Mouse (Mus musculus) heart, postnatal 0 days (tissue): ENCODE measurements around the gene Pclo. TPM values are rescaled to one million over a fixed set of nuclear protein-coding genes. Genes with fewer than 3 reads are reported as not detected.
A peak's percentile ranks its signal among the peaks of the same experiment; 100 is the strongest.

ENCODE experiments used
- ATAC-seq: fragments of 200-750 bp; cut with Nextera tagmentation; 2 replicates; pipeline ENCODE4 v1.8.0; 2017; ENCODE audit warnings: low read depth, moderate number of reproducible peaks, moderate library complexity; ENCODE audit not compliant: insufficient read depth
- DNase-seq: peaks from one replicate; pipeline ENCODE4 v3.0.0-alpha.2; 2016; ENCODE audit warnings: low spot score
- H3K27ac ChIP-seq: fragments of 300-500 bp; sonication (generic); 2 replicates; pipeline ENCODE4 v1.5.1; 2014; ENCODE audit warnings: low read depth, mild to moderate bottlenecking
- H3K27me3 ChIP-seq: fragments of 300-500 bp; sonication (generic); 2 replicates; pipeline ENCODE4 v1.6.1; 2014; ENCODE audit warnings: low read length, mixed read lengths; ENCODE audit not compliant: control insufficient read depth, insufficient read depth
- H3K36me3 ChIP-seq: fragments of 300-500 bp; sonication (generic); replicated peaks from 2 replicates; pipeline ENCODE4 v1.6.1; 2014; ENCODE audit warnings: low read length, mixed read lengths; ENCODE audit not compliant: control insufficient read depth, insufficient read depth
- H3K4me1 ChIP-seq: fragments of 300-500 bp; sonication (generic); 2 replicates; pipeline ENCODE4 v1.6.1; 2014; ENCODE audit warnings: antibody characterized with exemption; ENCODE audit not compliant: control insufficient read depth, insufficient read depth
- H3K4me2 ChIP-seq: fragments of 300-500 bp; sonication (generic); 2 replicates; pipeline ENCODE4 v1.6.1; 2014; ENCODE audit warnings: low read depth, mild to moderate bottlenecking, low read length, moderate library complexity
- H3K4me3 ChIP-seq: fragments of 300-500 bp; sonication (generic); 2 replicates; pipeline ENCODE4 v1.5.1; 2014; ENCODE audit warnings: low read depth, low read length
- H3K9ac ChIP-seq: fragments of 300-500 bp; sonication (generic); replicated peaks from 2 replicates; pipeline ENCODE4 v1.6.1; 2014; ENCODE audit warnings: low read depth, low read length, mixed read lengths
- H3K9me3 ChIP-seq: fragments of 300-500 bp; sonication (generic); replicated peaks from 2 replicates; pipeline ENCODE4 v1.6.1; 2016; ENCODE audit warnings: low read length; ENCODE audit not compliant: control insufficient read depth
- CTCF ChIP-seq: IDR thresholded peaks from 2 replicates; pipeline ENCODE4 v1.5.1; 2016; ENCODE audit warnings: antibody characterized with exemption, control low read depth, low read depth
- EP300 ChIP-seq: IDR thresholded peaks from 2 replicates; pipeline ENCODE4 v1.6.1; 2016; ENCODE audit warnings: antibody characterized with exemption, low read depth
- WGBS: fragments of 180-500 bp; shearing (Covaris S2); extraction: QIAGEN DNeasy Blood & Tissue Kit; methylation state at CpG from one replicate; pipeline ENCODE4 v1.1.7; 2014; 5-methylcytosine and 5-hydroxymethylcytosine counted together
- polyA plus RNA-seq: library from polyadenylated mRNA; unstranded; fragments of >200 nt; fragmentation: Nextera tagmentation; extraction: Ambion mirVana; gene quantifications from 2 replicates; pipeline ENCODE4 v1.2.1, GENCODE M21; 2015
- total RNA-seq: library from RNA; depleted of rRNA; stranded (reverse); fragments of >200 nt; gene quantifications from 2 replicates; pipeline ENCODE4 v1.2.3, GENCODE M21; 2014; ENCODE audit warnings: low replicate concordance

Gene Pclo
- total and polyA plus RNA-seq, 2 experiments from 2014 or later, result 0.04 TPM

- WGBS, result 25% methylated on average over 3 of the region's 3 CpGs
- no peak overlapping the region for H3K4me3 ChIP-seq
- ATAC-seq (no peak), DNase-seq (no peak)
- TF ChIP-seq CTCF (no peak), EP300 (no peak)
- H3K4me2 ChIP-seq, result no peak overlapping the region
- no peak overlapping the region for H3K27ac ChIP-seq
- no peaks in the 10 kb centered on the region for H3K9me3 ChIP-seq
- no peaks in the 10 kb centered on the region for H3K27me3 ChIP-seq
- H3K4me1 ChIP-seq, result no peaks in the 10 kb centered on the region
- H3K36me3 ChIP-seq, result no peaks in the 10 kb centered on the region
- H3K9ac ChIP-seq, result no peak overlapping the region
Measured at GRCm38 (mm10) chr5:14728676-14729253, 214.0 kb downstream of the Pclo start.

- Histone ChIP-seq H3K9me3 (no peaks in the 10 kb centered on the region), H3K27me3 (no peaks in the 10 kb centered on the region), H3K4me1 (no peaks in the 10 kb centered on the region), H3K4me3 (no peak overlapping the region), H3K4me2 (no peak overlapping the region), H3K36me3 (no peaks in the 10 kb centered on the region), H3K27ac (no peak overlapping the region), H3K9ac (no peak overlapping the region)
- DNase-seq, result no peak
- ATAC-seq, result no peak
- TF ChIP-seq CTCF (no peak), EP300 (no peak)
Measured at GRCm38 (mm10) chr5:14750882-14751281, 236.2 kb downstream of the Pclo start.

- no peak overlapping the region for H3K9ac ChIP-seq
- WGBS, result 80% methylated on average over 11 of the region's 11 CpGs
- no peaks in the 10 kb centered on the region for H3K27me3 ChIP-seq
- DNase-seq (no peak), ATAC-seq (no peak)
- TF ChIP-seq EP300 (no peak), CTCF (no peak)
- H3K4me1 ChIP-seq, result no peaks in the 10 kb centered on the region
- H3K4me2 ChIP-seq, result no peak overlapping the region
- H3K9me3 ChIP-seq, result no peaks in the 10 kb centered on the region
- H3K36me3 ChIP-seq, result no peaks in the 10 kb centered on the region
- no peak overlapping the region for H3K27ac ChIP-seq
- H3K4me3 ChIP-seq, result no peak overlapping the region
Measured at GRCm38 (mm10) chr5:14766686-14767085, 252.0 kb downstream of the Pclo start.

GRCm38 (mm10) chr5:14782362-14783082 lies 267.8 kb downstream of the Pclo start:
- no peak overlapping the region for H3K9ac ChIP-seq
- ATAC-seq, result no peak
- no peaks in the 10 kb centered on the region for H3K4me1 ChIP-seq
- H3K27ac ChIP-seq, result no peak overlapping the region
- no peak overlapping the region for H3K4me3 ChIP-seq
- no peak overlapping the region for H3K4me2 ChIP-seq
- 54% methylated on average over 1 of the region's 1 CpGs for whole genome bisulfite sequencing
- H3K27me3 ChIP-seq, result no peaks in the 10 kb centered on the region
- H3K9me3 ChIP-seq, result no peaks in the 10 kb centered on the region
- no peaks in the 10 kb centered on the region for H3K36me3 ChIP-seq
- no peak for DNase-seq
- TF ChIP-seq EP300 (no peak), CTCF (no peak)

GRCm38 (mm10) chr5:14793891-14794290 lies 279.2 kb downstream of the Pclo start:
- ATAC-seq (no peak), DNase-seq (no peak)
- H3K4me1 ChIP-seq, result no peaks in the 10 kb centered on the region
- no peak overlapping the region for H3K9ac ChIP-seq
- H3K36me3 ChIP-seq, result no peaks in the 10 kb centered on the region
- WGBS, result 83% methylated on average over 9 of the region's 9 CpGs
- H3K9me3 ChIP-seq, result no peaks in the 10 kb centered on the region
- H3K27ac ChIP-seq, result no peak overlapping the region
- H3K4me3 ChIP-seq, result no peak overlapping the region
- TF ChIP-seq EP300, result no peak
- TF ChIP-seq CTCF, result no peak
- no peak overlapping the region for H3K4me2 ChIP-seq
- no peaks in the 10 kb centered on the region for H3K27me3 ChIP-seq

- Histone ChIP-seq H3K4me3 (no peak overlapping the region), H3K9me3 (no peaks in the 10 kb centered on the region), H3K4me2 (no peak overlapping the region), H3K4me1 (no peaks in the 10 kb centered on the region), H3K27me3 (no peaks in the 10 kb centered on the region), H3K9ac (no peak overlapping the region), H3K36me3 (no peaks in the 10 kb centered on the region), H3K27ac (no peak overlapping the region)
- WGBS, result 3% methylated on average over 6 of the region's 6 CpGs
- ATAC-seq, result no peak
- peak; percentile 66 for TF ChIP-seq CTCF
- TF ChIP-seq EP300, result no peak
- DNase-seq, result peak; percentile 59
Measured at GRCm38 (mm10) chr5:14807136-14807535, 292.4 kb downstream of the Pclo start.
